Mouse (Mus musculus) embryonic facial prominence, embryonic 10.5 days (tissue): Measurements from ENCODE around the gene Timm13. TPM values are rescaled to one million over a fixed set of nuclear protein-coding genes. Genes with fewer than 3 reads are reported as not detected.

Experiments used
- DNase-seq: peaks from one replicate; pipeline ENCODE4 v3.0.0-alpha.2; 2017; ENCODE audit warnings: low spot score
- H3K27ac ChIP-seq: fragments of 300-500 bp; sonication (generic); replicated peaks from 2 replicates; pipeline ENCODE4 v1.5.1; 2016; ENCODE audit warnings: mild to moderate bottlenecking
- H3K27me3 ChIP-seq: fragments of 300-500 bp; sonication (generic); replicated peaks from 2 replicates; pipeline ENCODE4 v1.6.1; 2016; ENCODE audit warnings: low read depth, mild to moderate bottlenecking; ENCODE audit not compliant: poor library complexity, severe bottlenecking
- H3K36me3 ChIP-seq: fragments of 300-500 bp; sonication (generic); replicated peaks from 2 replicates; pipeline ENCODE4 v1.6.1; 2016; ENCODE audit warnings: mild to moderate bottlenecking, moderate library complexity
- H3K4me1 ChIP-seq: fragments of 300-500 bp; sonication (generic); 2 replicates; pipeline ENCODE4 v1.6.1; 2016
- H3K4me3 ChIP-seq: fragments of 300-500 bp; sonication (generic); 2 replicates; pipeline ENCODE4 v1.5.1; 2016; ENCODE audit warnings: mild to moderate bottlenecking, moderate library complexity
- H3K9me3 ChIP-seq: fragments of 300-500 bp; sonication (generic); 2 replicates; pipeline ENCODE4 v1.6.1; 2016; ENCODE audit warnings: mild to moderate bottlenecking
- WGBS: fragments of 180-500 bp; shearing (Covaris S2); methylation state at CpG from one replicate; pipeline ENCODE4 v1.1.7; 2016; 5-methylcytosine and 5-hydroxymethylcytosine counted together
- polyA plus RNA-seq: library from polyadenylated mRNA; unstranded; fragments of >200 nt; fragmentation: Nextera tagmentation; extraction: Ambion mirVana; gene quantifications from 2 replicates; pipeline ENCODE4 v1.2.1, GENCODE M21; 2016

Timm13 gene
- polyA plus RNA-seq, 1 experiment from 2014 or later = 349 TPM

GRCm38 (mm10) chr10:80938831-80939550 is 38.2 kb upstream of the Timm13 start:
- Histone ChIP-seq H3K9me3 (no peaks in the 10 kb centered on the region), H3K27ac (peak overlapping the region; percentile 87), H3K36me3 (no peaks in the 10 kb centered on the region), H3K4me3 (peak overlapping the region; percentile 58), H3K4me1 (peaks cover 85% of the 10 kb centered on the region), H3K27me3 (peaks cover 68% of the 10 kb centered on the region)
- peak; percentile 77 for DNase-seq
- WGBS = 14% methylated on average over 15 of the region's 15 CpGs

- no peak for DNase-seq
- Histone ChIP-seq H3K27me3 (peaks cover 82% of the 10 kb centered on the region), H3K4me3 (peak overlapping the region; percentile 17; the same call in 1 of the 2 replicates), H3K36me3 (no peaks in the 10 kb centered on the region), H3K27ac (peak overlapping the region; percentile 87), H3K4me1 (peaks cover 86% of the 10 kb centered on the region), H3K9me3 (no peaks in the 10 kb centered on the region)
- WGBS = 23% methylated on average over 8 of the region's 8 CpGs
Measured at GRCm38 (mm10) chr10:80937646-80938045, 36.9 kb upstream of the Timm13 start.

DNA sequence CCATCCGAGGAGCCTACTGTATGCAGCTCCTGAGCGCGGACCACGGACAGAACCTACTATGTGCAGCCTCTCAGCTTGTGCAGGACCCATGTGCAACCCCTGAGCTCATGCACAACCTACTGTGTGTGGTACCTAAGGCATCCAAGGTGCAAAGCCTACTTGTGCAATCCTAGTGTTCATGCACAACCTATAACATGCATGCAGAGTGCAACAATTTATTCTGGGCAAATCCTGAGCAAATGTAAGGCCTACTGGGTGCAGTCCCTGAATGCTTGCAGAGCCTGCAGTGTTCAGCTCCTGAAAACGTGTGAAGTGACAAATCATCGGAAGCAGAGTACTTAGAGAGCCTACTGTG is 36.0 kb upstream of the Timm13 start:
- H3K9me3 ChIP-seq = no peaks in the 10 kb centered on the region
- H3K4me3 ChIP-seq = peak overlapping the region; percentile 59
- peaks cover 94% of the 10 kb centered on the region for H3K4me1 ChIP-seq
- peak overlapping the region; percentile 87 for H3K27ac ChIP-seq
- no peaks in the 10 kb centered on the region for H3K36me3 ChIP-seq
- DNase-seq = no peak
- 13% methylated on average over 6 of the region's 6 CpGs for WGBS
- peaks cover 90% of the 10 kb centered on the region for H3K27me3 ChIP-seq

GRCm38 (mm10) chr10:80936135-80936809 is 35.5 kb upstream of the Timm13 start:
- DNase-seq = peak; percentile 84
- 2% methylated on average over 37 of the region's 37 CpGs for WGBS
- peaks cover 97% of the 10 kb centered on the region for H3K4me1 ChIP-seq
- H3K27me3 ChIP-seq = peaks cover 93% of the 10 kb centered on the region
- peak overlapping the region; percentile 59 for H3K4me3 ChIP-seq
- H3K36me3 ChIP-seq = no peaks in the 10 kb centered on the region
- peak overlapping the region; percentile 87 for H3K27ac ChIP-seq
- H3K9me3 ChIP-seq = no peaks in the 10 kb centered on the region

GRCm38 (mm10) chr10:80935698-80936097 is 34.9 kb upstream of the Timm13 start:
- peaks cover 97% of the 10 kb centered on the region for H3K4me1 ChIP-seq
- H3K4me3 ChIP-seq = peak overlapping the region; percentile 59
- no peaks in the 10 kb centered on the region for H3K36me3 ChIP-seq
- WGBS = 5% methylated on average over 17 of the region's 17 CpGs
- peak overlapping the region; percentile 87 for H3K27ac ChIP-seq
- DNase-seq = peak; percentile 56
- H3K9me3 ChIP-seq = no peaks in the 10 kb centered on the region
- peaks cover 93% of the 10 kb centered on the region for H3K27me3 ChIP-seq

DNA sequence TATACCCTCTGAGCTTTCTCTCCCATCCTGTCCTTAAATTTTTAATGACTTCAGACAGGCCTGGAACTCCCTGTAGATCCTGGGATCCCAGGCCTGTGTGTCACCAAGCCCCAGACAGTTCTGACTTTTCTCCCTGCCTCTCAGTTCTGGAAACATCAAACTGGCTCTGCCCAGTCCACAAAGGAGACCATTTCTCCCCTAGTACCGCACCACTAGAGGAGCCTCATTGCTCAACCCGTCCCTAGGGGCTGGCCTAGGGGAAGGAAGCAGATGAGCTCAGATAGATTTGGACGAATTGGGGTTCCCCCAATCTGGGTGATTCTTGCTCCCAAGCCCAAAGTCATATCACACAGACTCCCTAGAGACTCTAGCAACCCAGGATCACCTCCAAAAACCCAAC is 34.5 kb upstream of the Timm13 start:
- Histone ChIP-seq H3K27me3 (peaks cover 93% of the 10 kb centered on the region), H3K36me3 (no peaks in the 10 kb centered on the region), H3K4me1 (peaks cover 97% of the 10 kb centered on the region), H3K9me3 (no peaks in the 10 kb centered on the region), H3K4me3 (peak overlapping the region; percentile 59), H3K27ac (peak overlapping the region; percentile 87; the same call in 1 of the 2 replicates)
- DNase-seq = no peak
- WGBS = 15% methylated on average over 3 of the region's 3 CpGs

DNA sequence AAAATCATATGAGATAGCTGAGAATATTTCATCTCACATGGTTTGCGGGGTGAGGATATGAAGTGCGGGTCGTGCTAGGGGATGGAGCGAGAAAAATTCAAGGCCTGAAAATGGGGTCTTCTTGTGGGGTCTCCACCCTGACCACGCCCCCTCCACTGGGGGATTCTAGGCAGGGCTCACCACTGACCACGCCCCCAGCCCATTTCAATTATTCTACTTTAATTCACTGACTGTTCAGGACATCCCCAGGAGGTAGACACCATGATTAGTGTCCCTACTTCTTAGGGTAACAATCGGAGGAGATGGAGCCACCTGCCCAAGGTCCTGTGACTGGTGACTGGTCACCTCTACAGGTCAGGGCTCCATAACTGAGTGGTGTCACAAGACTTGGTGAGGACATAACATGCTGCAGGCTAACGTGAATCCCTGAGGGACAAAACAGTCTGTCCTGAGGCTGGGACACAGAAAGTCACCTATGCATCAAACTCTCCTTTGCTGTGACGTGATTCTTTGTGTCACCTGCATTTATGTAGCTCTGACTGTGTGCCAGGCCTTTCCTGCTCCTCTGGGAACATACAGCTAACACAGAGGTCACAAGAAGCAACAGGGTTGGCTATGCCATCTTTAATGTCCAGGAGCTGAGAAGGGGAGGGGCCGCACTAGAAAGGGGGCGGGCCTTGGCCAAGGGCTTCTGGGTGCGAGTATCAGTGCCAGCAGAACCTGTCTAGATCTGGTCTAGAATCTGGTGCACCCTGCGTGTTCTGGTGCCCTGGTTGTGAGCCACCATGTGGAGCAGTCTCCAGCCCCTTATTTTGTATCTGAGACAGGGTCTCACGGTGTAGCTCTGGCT is 33.6 kb upstream of the Timm13 start:
- Histone ChIP-seq H3K27ac (no peak overlapping the region), H3K4me1 (peaks cover 95% of the 10 kb centered on the region), H3K4me3 (peak overlapping the region; percentile 64; the same call in 1 of the 2 replicates), H3K27me3 (peaks cover 94% of the 10 kb centered on the region), H3K9me3 (no peaks in the 10 kb centered on the region), H3K36me3 (no peaks in the 10 kb centered on the region)
- WGBS = 40% methylated on average over 14 of the region's 14 CpGs
- DNase-seq = no peak

DNA sequence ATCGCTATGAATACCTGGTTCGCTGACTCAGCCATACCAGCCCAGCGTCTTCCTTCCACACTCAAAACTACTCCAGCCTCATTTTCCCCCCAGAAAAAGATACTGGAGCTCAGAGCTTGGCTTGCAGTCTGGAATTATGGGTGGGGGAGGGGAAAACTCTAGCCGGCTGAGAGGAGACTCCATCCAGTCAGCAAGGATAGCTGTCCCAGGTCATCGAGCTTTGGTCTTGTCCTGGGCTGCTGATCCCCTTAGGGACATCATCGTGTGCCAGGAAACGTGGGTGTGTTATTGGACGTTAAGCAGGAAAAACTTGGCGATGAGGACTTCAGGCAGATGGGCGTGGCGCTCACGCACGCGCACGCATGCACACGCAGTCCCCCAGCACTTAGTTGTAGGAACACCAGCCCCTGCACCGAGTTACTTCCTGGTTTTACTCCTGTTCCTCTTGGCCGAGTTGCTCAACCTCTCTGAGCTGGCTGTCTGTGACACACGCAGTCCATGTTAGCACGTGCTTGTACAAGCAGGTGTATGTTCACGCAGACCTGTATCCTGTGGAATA is 32.7 kb upstream of the Timm13 start:
- peak; percentile 35 for DNase-seq
- peak overlapping the region; percentile 64 for H3K4me3 ChIP-seq
- H3K9me3 ChIP-seq = no peaks in the 10 kb centered on the region
- 3% methylated on average over 21 of the region's 21 CpGs for WGBS
- H3K27ac ChIP-seq = no peak overlapping the region
- H3K4me1 ChIP-seq = peaks cover 95% of the 10 kb centered on the region
- peaks cover 85% of the 10 kb centered on the region for H3K27me3 ChIP-seq
- no peaks in the 10 kb centered on the region for H3K36me3 ChIP-seq

- H3K27ac ChIP-seq = 0 out of 2 replicates have a peak overlapping the region, but pooled peaks have one; percentile 45
- H3K27me3 ChIP-seq = peaks cover 79% of the 10 kb centered on the region
- DNase-seq = peak; percentile 41
- H3K4me1 ChIP-seq = peaks cover 90% of the 10 kb centered on the region
- H3K4me3 ChIP-seq = peak overlapping the region; percentile 64
- WGBS = 1% methylated on average over 17 of the region's 17 CpGs
- H3K9me3 ChIP-seq = no peaks in the 10 kb centered on the region
- H3K36me3 ChIP-seq = no peaks in the 10 kb centered on the region
Measured at GRCm38 (mm10) chr10:80932700-80933420, 32.1 kb upstream of the Timm13 start.

GRCm38 (mm10) chr10:80932206-80932605 is 31.4 kb upstream of the Timm13 start:
- H3K27ac ChIP-seq = 0 out of 2 replicates have a peak overlapping the region, but pooled peaks have one; percentile 45
- peak; percentile 59 for DNase-seq
- H3K9me3 ChIP-seq = no peaks in the 10 kb centered on the region
- H3K36me3 ChIP-seq = no peaks in the 10 kb centered on the region
- peak overlapping the region; percentile 64 for H3K4me3 ChIP-seq
- WGBS = under 1% methylated on average over 20 of the region's 20 CpGs
- H3K27me3 ChIP-seq = peaks cover 72% of the 10 kb centered on the region
- peaks cover 86% of the 10 kb centered on the region for H3K4me1 ChIP-seq

GRCm38 (mm10) chr10:80931695-80932094 is 30.9 kb upstream of the Timm13 start:
- WGBS = under 1% methylated on average over 26 of the region's 26 CpGs
- Histone ChIP-seq H3K4me1 (peaks cover 86% of the 10 kb centered on the region), H3K4me3 (peak overlapping the region; percentile 64), H3K27me3 (peaks cover 67% of the 10 kb centered on the region), H3K27ac (no peak overlapping the region), H3K36me3 (no peaks in the 10 kb centered on the region), H3K9me3 (no peaks in the 10 kb centered on the region)
- DNase-seq = peak; percentile 58
